Mouse (Mus musculus): ENCODE measurements around the gene Bmp2k. TPM values are rescaled to one million over a fixed set of nuclear protein-coding genes. Genes with fewer than 3 reads are reported as not detected.
"Not testable (repeated sequence)": the region's sequence is repeated elsewhere in the genome, so short reads cannot be mapped to it uniquely, and the experiment has no call there.

Bmp2k gene
- polyA plus RNA-seq, 1 experiment from 2014 or later, result 29.7 TPM

DNA sequence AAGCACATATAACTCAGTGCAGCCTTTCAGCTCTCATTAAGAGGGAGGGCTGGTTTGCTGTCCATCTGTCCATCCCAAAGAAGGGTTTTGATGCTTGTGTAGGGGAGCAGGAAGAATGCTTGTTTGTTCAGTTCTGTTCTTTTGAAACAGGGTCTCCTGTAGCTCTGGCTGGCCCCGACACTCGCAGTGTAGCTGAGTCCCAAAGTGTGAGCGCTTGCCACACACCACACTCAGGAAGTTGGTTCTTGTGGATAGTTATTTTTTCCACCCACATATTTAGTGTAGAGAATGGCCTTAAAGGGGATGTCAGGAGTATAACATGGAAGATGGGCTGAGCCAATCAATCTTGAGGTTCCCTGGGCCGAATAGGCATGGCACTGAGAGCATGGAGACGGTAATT lies 4.1 kb downstream of the Bmp2k start:
- peak; percentile 25 for DNase-seq (ENCODE audit: low spot score)

DNA sequence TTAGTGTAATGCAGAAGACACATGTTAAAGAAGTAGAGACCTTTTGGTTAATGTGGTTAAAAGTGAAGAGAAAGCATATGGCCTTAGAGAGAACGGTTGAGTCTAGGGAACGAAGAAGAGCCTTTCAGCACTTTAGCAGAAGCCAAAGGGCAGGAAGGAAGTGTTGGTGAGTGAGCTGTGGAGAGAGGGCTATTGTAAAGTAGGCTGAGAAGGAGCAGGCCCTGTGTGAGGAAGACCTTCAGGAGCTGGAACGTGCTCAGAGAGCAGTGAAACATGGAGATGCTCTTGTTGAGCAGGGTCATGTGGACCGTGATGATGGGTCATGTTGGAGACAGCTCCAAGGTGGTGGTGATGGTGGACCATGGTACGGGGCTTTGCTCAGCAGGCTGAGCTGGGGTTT lies 4.8 kb downstream of the Bmp2k start:
- peak; percentile 34 for DNase-seq (ENCODE audit: low spot score)

DNA sequence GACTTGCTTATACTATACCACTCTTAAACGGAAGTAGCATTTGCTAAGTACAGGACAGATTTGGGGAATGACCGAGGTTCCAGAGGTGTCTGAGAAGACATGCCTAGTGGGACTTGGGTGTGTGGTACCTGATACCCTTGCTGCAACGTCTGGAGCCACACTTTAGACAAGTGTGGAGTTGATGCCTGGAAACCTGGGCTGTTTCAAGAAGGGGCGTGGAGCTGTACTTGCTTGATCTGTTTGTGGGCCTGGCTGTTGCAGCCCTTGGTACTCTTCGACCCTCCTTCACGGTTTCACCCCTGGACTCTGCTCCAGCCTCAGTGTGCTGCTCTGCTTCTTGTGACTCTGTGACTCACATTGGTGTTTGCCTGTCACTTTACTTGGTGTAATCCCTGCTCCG lies 5.4 kb downstream of the Bmp2k start:
- no peak for DNase-seq (ENCODE audit: low spot score)

DNA sequence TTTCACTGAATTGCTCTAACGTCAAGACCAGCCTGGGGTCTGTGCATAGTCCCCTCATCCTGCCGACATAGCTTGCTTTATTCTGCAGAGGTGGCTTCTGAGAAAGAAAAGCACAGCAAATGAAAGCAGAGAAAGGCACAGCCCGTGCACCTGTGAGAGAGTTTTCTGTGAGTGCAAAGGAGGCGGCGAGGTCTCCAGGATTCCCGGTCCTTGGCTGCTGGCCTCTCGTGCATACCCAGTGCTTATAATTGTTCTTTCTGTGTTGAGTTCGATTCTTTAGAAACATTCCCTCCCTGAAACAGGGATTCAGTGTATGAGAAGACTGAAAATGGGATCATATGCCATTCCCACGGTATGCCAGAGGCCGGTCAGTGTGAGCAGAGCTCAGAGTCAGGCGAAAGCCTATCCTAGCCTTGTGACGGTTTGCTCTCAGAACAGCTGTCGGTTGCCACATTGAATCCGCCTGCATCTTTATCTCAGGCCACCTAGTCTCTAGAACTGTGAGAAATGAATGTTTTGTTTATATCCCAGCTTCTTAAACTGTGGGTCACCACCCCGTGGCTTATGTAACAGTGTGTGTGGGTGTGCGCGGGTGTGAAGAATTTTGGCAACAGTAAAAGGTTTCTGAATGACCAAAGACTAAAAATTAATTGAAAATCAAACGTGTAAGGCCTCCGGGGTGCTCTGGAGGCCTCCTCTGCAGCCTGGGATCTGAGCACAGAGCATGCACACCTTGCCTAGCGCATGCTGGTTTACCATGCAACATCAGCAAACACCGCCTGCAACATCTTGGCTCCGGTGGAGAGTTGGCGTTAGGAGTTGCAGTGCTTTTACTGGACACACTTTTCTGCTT lies 6.9 kb downstream of the Bmp2k start:
- DNase-seq (ENCODE audit: low spot score), result peak; percentile 39

DNA sequence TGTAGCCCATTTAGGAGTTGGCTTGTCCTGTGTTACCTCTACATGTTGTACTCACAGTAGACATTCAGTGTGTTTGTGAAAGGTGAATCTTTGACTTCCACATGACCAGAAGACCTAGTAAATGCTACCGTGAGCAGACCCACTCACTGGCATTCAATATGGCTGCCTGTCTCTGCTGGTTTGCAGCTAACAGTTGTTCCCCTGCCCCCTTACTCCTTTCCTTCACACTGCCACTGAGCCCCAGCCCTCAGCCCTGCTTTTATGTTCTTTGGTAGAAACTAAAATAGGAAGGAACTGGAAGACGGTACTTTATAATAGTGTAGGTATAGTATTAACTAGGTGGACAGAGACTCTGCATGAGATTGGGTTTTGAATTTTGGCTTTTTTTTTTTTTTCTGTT lies 8.4 kb downstream of the Bmp2k start:
- DNase-seq (ENCODE audit: low spot score), result no peak

DNA sequence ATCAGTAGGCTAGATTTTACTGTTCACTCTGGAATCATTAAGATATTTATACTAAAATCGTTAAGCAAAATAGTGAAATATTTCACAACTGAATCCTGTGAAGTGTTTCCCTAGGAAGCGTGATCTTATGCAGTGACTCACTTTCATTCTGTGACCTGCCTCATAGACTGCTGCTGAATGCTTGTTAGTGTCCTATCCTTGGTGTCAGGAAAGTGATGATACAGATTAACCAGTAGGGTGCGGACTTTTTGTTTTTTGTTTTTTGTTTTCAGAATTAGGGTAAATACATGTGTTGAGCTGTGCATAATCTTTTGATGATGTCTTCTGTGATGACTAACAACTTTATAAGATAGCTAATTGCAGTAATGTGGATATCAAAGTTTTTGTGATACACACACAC lies 9.4 kb downstream of the Bmp2k start:
- DNase-seq (ENCODE audit: low spot score), result no peak

DNA sequence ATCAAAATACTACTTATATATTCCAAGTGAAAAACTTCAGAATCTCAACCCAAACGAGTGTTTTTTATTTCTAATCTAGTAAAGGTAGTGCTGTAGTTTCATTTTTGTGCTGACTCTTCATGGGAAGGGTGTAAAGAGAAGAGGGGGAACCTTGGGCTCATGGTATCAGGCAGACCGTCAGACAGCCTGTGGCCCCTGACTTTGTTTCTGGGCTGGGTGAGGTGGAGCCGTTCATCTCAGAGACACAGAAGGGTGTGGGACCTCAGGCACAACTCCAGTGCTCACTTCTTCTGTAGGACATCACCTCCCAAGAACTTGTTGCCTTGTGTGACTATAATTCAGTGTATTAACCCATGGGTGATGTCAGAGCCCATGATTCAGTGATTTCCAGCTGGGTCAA lies 10.0 kb downstream of the Bmp2k start:
- no peak for DNase-seq (ENCODE audit: low spot score)

DNA sequence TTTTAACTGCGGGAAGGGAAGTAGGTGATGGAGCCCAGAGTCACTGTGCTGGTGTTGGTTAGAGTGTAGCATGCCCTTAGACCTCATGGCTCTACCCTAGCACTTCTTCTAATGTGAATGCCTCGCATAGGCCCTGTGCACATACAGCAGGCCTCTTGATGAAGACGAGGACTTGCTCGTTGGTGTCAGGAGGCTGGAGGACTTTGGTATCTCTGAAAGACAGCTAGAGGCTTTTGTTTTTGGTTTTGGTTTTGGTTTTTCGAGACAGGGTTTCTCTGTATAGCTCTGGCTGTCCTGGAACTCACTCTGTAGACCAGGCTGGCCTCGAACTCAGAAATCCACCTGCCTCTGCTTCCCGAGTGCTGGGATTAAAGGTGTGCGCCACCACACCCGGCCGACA lies 11.7 kb downstream of the Bmp2k start:
- DNase-seq (ENCODE audit: low spot score), result not testable (repeated sequence)

DNA sequence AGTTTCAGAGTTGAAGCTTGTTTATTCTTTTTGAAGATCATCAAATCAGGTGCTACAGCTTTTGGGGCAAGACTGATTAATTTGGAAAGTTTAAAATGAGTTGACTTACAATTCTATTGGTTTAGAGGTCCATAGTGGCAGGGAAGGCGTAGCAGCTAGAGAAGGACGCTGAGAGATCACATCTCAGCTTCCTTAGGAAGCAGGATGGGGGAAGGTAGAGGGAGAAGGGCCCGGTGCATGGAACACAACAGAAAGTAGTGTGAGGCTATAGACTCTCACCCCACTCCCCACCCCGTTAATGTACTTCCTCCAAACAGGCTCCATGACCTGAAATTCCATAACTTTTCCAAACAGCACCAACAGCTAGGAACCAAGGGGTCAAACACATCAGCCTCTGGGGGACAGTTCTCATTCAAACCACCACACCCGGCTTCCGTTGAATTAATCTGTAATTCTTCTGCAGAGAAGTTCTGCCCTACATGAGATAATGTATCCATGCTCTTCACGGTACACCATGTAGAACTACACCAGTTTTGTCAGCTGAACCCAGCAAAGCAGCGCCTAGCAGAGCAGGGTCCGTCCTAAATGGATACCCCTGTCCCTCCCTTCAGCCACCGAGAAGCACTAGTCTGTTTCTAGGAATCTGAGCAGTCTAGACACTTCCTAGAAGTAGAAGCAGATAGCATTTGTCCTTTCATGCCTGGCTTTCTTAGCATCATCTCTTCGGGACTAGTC lies 12.3 kb downstream of the Bmp2k start:
- no peak for DNase-seq (ENCODE audit: low spot score)

DNA sequence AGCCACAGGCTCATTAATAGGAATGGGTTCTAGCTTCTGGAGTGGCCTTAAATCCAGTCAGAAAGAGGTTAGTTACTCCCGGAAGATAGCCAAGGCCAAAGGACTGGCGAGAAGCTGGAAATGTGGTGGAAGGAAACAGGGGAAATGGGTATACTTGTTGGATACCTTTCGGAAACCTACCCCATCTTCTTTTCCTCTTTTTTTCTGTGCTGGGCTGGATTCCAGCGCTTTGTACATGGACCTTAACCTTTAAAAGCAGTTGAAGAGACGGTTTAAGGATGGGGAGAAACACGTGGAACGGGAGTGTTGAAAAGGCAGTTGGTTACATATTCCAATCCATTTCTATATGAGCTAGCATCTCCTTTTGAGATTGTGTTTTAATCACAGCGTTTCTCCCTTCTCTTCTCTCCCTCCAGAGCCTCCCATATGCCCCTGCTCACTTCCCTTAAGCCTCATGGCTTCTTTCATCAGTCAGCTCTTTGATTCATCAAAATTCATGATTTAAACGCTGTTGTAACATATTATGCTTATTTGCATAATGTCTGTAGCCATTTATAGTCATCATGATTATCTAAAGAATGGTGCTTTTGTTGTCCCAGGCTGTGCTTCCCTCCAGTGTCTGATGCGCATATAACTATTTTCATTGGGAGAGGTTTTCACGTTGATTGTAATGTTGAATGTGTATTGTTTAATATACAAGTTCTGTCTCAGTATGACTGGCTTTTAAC lies 18.5 kb downstream of the Bmp2k start:
- DNase-seq (ENCODE audit: low spot score), result no peak

DNA sequence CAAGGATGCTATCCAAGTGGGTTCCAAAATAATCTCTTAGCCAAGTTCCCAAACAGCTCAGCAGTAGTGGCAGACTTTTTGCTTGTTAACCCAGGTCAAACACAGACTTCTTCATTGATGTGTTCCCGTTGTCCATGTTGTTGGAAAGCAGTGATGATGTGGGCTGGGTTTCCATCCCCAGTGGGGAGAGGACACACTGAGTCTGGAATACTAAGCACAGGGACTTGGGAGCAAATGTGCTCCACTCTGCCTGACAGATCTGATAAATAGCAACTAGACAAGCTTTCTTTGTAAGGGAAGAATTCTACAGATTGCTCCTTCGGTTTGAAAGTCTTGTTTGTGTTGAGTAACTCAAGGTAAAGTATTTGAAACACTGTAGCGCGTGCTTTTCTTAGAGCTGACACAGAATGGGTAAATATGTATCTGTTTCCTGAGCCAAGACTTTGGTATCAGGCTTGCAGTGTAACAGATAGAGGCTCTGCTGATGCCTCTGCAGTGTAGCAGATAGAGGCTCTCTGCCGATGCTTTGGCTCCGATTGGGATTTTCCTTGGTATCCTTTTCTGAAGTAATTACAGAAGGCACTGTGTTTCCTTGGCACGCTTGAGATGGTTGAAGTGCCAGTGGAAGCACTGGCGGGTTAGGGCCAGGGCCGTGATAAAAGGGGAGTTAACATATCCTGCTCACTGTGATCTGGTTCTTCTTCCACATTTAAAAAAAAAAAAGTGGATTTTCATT lies 19.5 kb downstream of the Bmp2k start:
- DNase-seq (ENCODE audit: low spot score), result no peak

DNA sequence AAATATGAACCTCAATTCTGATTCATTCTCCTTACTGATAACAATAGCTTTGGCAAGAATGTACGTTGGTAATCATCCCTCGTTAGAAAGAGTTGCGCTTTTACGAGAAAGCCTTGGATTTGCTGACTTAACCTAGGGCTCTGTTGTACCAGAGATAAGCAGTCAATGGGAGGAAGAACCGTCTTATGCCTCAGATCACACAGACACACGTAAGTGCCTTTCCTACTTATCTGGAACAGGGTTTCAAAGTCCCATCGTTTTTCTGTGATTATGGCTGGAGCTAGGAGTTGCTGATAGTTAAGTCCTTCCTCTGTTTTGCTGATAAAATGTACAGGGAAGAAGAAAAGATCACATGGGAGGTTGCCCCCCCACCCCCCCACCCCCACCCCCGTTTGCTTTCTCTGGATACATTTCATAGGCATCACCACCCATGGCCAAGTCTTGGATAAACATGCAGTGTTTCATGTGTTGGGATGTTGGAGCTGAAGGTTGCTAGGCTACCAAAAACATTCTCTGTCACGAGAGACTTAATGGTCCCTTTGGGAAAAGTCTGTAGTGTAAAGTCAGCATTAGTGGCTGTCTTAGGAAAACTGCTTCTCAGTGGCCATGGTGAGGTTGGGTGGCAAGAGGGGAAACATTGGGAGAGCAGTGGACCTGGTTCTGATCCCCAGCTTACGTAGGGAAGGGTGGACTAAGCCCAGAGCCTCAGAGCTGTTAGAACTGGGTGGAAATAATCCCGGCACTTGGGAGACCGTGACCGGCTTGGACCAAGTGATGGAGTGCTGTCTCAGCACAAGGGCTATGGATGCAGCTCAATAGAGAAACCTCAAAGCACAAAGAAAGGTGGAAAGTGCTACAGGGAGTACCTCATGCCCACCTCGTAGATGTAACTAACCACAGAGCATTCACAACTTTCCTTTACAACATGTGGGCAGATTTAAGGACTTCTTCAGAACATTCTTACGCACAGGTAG lies 25.1 kb downstream of the Bmp2k start:
- no peak for DNase-seq (ENCODE audit: low spot score)

DNA sequence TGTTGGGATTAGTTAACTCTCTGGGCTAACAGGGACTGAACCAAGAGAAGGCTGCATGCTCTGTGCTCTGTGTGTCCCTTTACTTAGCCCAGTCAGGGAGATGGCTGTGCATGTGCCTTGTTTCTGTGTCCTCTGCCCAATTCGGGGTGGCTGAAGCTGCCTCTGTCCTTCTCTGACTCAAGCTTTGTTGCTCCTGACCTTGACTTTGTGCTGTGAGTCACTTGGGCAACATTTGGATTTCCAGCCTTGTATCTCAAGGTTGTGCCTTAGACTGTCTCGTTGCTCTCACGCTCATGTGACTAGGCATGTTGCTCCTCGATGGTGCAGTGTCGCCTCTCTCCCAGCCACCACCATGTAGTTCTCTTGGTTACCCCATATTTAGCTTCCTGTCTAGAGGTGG lies 27.3 kb downstream of the Bmp2k start:
- DNase-seq (ENCODE audit: low spot score), result no peak

DNA sequence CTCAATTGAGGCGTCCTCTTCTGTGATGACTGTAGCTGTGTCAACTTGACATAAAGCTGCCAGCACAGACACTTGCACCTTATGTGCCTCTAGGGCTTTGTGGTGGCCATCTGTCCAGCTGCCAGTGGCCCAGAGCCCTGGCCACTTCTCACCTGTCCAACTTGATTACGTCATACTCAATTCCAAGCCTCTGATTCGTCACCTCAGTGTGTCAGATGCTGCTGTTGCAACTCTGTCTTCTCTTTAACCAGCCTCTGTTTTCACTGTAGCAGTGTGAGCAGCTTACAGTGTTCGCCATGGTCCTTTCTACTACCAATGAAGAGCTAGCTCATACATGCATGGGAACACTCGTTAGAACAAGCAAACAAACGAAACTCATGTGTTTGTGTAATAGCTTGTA lies 28.2 kb downstream of the Bmp2k start:
- DNase-seq (ENCODE audit: low spot score), result no peak

DNA sequence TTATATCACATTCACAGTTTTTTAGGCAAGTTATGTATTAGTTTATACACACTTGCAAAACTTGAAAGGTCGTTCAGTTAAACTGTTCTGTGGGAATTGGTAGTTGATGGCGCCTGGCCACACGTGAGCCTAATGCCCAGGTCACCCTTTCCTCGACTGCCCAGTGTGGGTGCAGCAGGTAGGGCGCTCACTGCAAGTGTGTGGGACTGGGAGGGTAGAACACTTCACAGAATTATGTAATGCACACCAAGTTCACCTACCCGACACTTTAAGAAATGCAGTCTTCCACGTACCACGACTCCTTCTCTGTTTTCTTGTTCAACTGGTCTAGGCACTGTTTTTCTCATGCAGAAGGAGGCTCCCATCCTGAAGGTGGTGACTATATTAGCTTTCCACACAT lies 30.5 kb downstream of the Bmp2k start:
- DNase-seq (ENCODE audit: low spot score), result no peak

DNA sequence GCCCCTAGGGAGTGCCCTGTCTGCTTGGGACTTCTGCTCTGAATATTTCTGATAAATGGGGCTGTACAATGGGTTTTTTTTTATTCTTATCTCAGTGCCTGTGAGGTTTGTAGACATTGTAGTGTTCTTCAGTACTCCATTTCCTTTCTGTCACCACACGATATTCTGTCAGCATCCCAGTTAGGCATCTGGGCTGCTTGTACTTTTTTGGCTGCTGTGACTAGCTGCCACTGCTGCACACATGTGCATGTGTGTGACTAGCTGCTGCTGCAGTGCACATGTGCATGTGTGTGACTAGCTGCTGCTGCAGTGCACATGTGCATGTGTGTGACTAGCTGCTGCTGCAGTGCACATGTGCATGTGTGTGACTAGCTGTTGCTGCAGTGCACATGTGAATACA lies 31.4 kb downstream of the Bmp2k start:
- DNase-seq (ENCODE audit: low spot score), result not testable (repeated sequence)

DNA sequence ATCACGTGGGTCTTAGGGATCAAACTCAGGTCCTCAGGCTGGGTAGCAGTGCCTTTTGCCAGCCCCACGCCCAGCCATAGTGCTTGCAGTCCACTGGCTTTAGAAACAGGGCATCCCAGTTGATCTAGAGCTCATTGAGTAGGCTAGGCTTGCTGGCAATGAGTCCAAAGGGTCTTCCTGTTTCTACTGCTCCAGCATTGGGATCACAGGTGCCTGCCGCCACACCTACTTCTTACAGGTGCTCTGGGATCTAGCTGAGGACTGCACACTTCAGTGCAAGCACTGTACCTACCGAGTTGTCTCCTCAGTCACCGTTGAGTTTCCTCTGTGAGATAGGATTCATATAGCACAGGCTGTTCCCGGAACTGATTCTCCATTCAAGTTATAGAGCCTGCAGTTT lies 34.3 kb downstream of the Bmp2k start:
- DNase-seq (ENCODE audit: low spot score), result no peak

DNA sequence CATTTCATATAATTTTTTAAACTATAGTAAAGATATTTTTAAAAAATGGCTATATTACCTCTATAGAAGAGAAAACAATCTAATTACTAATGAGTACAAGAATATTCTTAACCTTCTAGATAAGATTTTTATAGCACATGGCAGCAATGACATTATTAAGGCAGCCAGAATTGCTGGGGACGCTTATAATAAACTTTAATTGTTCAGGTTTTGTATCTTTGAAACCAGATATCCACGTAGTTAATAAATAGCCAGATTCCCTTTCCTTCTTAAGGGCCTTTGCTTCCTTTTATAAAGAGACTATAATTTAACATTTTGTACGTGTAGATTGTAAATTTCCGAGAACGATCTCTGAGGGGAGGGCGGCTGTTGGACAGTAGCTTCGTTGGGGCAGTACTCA lies 47.8 kb downstream of the Bmp2k start:
- DNase-seq (ENCODE audit: low spot score), result no peak

DNA sequence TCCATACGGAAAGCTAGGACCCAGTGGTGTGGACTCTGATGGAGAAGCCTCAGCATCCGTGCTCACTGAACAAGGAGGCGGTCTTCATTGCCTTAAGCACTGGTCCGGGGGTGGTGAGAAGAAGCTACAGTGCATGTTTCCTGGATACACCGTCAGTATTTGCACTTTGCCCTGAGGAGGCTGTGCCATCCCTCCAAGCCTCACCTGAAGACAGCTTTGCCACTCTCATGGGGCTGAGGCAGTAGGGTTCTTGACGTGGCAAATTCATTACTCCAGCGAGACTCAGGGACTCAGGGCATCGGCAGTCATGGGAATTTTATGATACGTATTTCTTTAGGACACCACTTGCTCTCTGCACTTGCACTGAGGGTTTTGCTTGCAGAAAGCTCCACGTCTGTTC lies 49.2 kb downstream of the Bmp2k start:
- DNase-seq (ENCODE audit: low spot score), result no peak

DNA sequence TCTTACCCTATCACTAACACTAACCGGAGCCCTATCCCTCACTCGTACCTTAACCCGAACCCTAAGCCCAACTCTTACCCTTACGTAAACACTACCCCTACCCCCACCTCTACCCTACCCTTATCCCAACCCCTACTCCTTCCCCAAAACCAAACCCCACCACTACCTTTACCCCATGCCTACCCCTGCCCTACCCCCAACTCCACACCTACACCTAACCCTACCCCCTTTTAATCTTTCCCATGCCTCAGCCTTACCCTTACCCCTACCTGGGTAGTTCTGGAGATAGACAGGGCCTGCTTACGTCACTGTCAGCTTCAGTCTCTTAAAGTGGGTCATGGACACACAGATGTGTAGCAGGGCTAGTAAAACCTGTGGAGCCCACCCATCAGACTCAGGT lies 51.4 kb downstream of the Bmp2k start:
- DNase-seq (ENCODE audit: low spot score), result no peak
